Mouse (Mus musculus): ENCODE data around the gene Dhodh. TPM values are rescaled to one million over a fixed set of nuclear protein-coding genes. Genes with fewer than 3 reads are reported as not detected.

Dhodh gene
- 35.3 and 41.4 TPM in 2 replicates for polyA plus RNA-seq (2015; fragmentation: Nextera tagmentation; extraction: Ambion mirVana)

- peak within 1 kb of the TSS; percentile 99 for H3K27ac ChIP-seq (replicated peaks)
- H3K4me1 ChIP-seq = peaks cover 17% of the 10 kb centered on the region
- peak; percentile 99 for ATAC-seq (replicated peaks)
- no peaks in the 10 kb centered on the region for H3K27me3 ChIP-seq
- WGBS = under 1% methylated on average over 42 of the region's 42 CpGs
- peak within 1 kb of the TSS; percentile 61 for H3K4me3 ChIP-seq
- H3K36me3 ChIP-seq = peaks cover 6% of the 10 kb centered on the region
- H3K4me2 ChIP-seq (replicated peaks) = peak within 1 kb of the TSS; percentile 71
- H3K9ac ChIP-seq (replicated peaks) = peak within 1 kb of the TSS; percentile 87
- no peaks in the 10 kb centered on the region for H3K9me3 ChIP-seq
These were observed at the start of gene Dhodh for GRCm38 (mm10) chr8:109608271-109609152. TSS of gene Dhodh (minus strand) at chr8:109608673.

- no peaks in the 10 kb centered on the region for H3K27me3 ChIP-seq
- WGBS = 90% methylated on average over 3 of the region's 3 CpGs
- ATAC-seq (replicated peaks) = no peak
- no peaks in the 10 kb centered on the region for H3K4me1 ChIP-seq
- no peak overlapping the region for H3K4me3 ChIP-seq
- H3K4me2 ChIP-seq (replicated peaks) = no peak overlapping the region
- no peaks in the 10 kb centered on the region for H3K36me3 ChIP-seq
- no peak overlapping the region for H3K27ac ChIP-seq (replicated peaks)
- H3K9me3 ChIP-seq = no peaks in the 10 kb centered on the region
- H3K9ac ChIP-seq (replicated peaks) = no peak overlapping the region
These were observed 48.4 kb upstream of the Dhodh start for GRCm38 (mm10) chr8:109656860-109657259.

- Histone ChIP-seq H3K4me1 (no peaks in the 10 kb centered on the region), H3K4me3 (no peak overlapping the region), H3K4me2 (replicated peaks) (no peak overlapping the region), H3K27ac (replicated peaks) (no peak overlapping the region), H3K27me3 (no peaks in the 10 kb centered on the region), H3K9ac (replicated peaks) (no peak overlapping the region), H3K36me3 (no peaks in the 10 kb centered on the region), H3K9me3 (no peaks in the 10 kb centered on the region)
- ATAC-seq (replicated peaks) = no peak
- WGBS = 86% methylated on average over 10 of the region's 10 CpGs
These were observed 42.3 kb upstream of the Dhodh start for GRCm38 (mm10) chr8:109650801-109651200.

GRCm38 (mm10) chr8:109648469-109648868 is 40.0 kb upstream of the Dhodh start:
- H3K9ac ChIP-seq (replicated peaks) = no peak overlapping the region
- H3K4me1 ChIP-seq = no peaks in the 10 kb centered on the region
- 72% methylated on average over 7 of the region's 7 CpGs for WGBS

GRCm38 (mm10) chr8:109647331-109647730 is 38.9 kb upstream of the Dhodh start:
- Histone ChIP-seq H3K36me3 (no peaks in the 10 kb centered on the region), H3K4me2 (replicated peaks) (no peak overlapping the region), H3K4me3 (no peak overlapping the region), H3K9me3 (no peaks in the 10 kb centered on the region), H3K27me3 (no peaks in the 10 kb centered on the region), H3K9ac (replicated peaks) (no peak overlapping the region), H3K4me1 (no peaks in the 10 kb centered on the region), H3K27ac (replicated peaks) (no peak overlapping the region)
- 72% methylated on average over 11 of the region's 11 CpGs for WGBS
- ATAC-seq (replicated peaks) = no peak

More at GRCm38 (mm10) chr8:109648469-109648868, 40.0 kb upstream of the Dhodh start:
- no peak overlapping the region for H3K27ac ChIP-seq (replicated peaks)
- ATAC-seq (replicated peaks) = no peak
- no peaks in the 10 kb centered on the region for H3K36me3 ChIP-seq
- H3K27me3 ChIP-seq = no peaks in the 10 kb centered on the region
- no peaks in the 10 kb centered on the region for H3K9me3 ChIP-seq
- H3K4me2 ChIP-seq (replicated peaks) = no peak overlapping the region
- no peak overlapping the region for H3K4me3 ChIP-seq

- Histone ChIP-seq H3K4me3 (no peak overlapping the region), H3K9ac (replicated peaks) (no peak overlapping the region), H3K4me1 (no peaks in the 10 kb centered on the region), H3K27ac (replicated peaks) (no peak overlapping the region), H3K4me2 (replicated peaks) (no peak overlapping the region), H3K27me3 (no peaks in the 10 kb centered on the region), H3K36me3 (no peaks in the 10 kb centered on the region), H3K9me3 (no peaks in the 10 kb centered on the region)
- WGBS = 81% methylated on average over 5 of the region's 5 CpGs
- no peak for ATAC-seq (replicated peaks)
These were observed 32.8 kb upstream of the Dhodh start for GRCm38 (mm10) chr8:109641236-109641635.

GRCm38 (mm10) chr8:109640410-109640809 is 31.9 kb upstream of the Dhodh start:
- H3K4me3 ChIP-seq = no peak overlapping the region
- no peak overlapping the region for H3K9ac ChIP-seq (replicated peaks)
- no peak overlapping the region for H3K27ac ChIP-seq (replicated peaks)
- no peak for ATAC-seq (replicated peaks)
- H3K27me3 ChIP-seq = no peaks in the 10 kb centered on the region
- no peaks in the 10 kb centered on the region for H3K9me3 ChIP-seq
- H3K4me2 ChIP-seq (replicated peaks) = no peak overlapping the region
- no peaks in the 10 kb centered on the region for H3K36me3 ChIP-seq
- no peaks in the 10 kb centered on the region for H3K4me1 ChIP-seq
- 65% methylated on average over 7 of the region's 7 CpGs for WGBS

- ATAC-seq (replicated peaks) = no peak
- H3K4me2 ChIP-seq (replicated peaks) = no peak overlapping the region
- H3K4me3 ChIP-seq = no peak overlapping the region
- no peak overlapping the region for H3K9ac ChIP-seq (replicated peaks)
- no peaks in the 10 kb centered on the region for H3K4me1 ChIP-seq
- 81% methylated on average over 5 of the region's 5 CpGs for WGBS
- no peak overlapping the region for H3K27ac ChIP-seq (replicated peaks)
- H3K36me3 ChIP-seq = no peaks in the 10 kb centered on the region
- H3K27me3 ChIP-seq = no peaks in the 10 kb centered on the region
- H3K9me3 ChIP-seq = no peaks in the 10 kb centered on the region
These were observed 30.4 kb upstream of the Dhodh start for GRCm38 (mm10) chr8:109638851-109639250.

GRCm38 (mm10) chr8:109635146-109635545 is 26.7 kb upstream of the Dhodh start:
- no peak overlapping the region for H3K27ac ChIP-seq (replicated peaks)
- no peaks in the 10 kb centered on the region for H3K27me3 ChIP-seq
- H3K4me3 ChIP-seq = no peak overlapping the region
- H3K4me2 ChIP-seq (replicated peaks) = no peak overlapping the region
- H3K4me1 ChIP-seq = no peaks in the 10 kb centered on the region
- 92% methylated on average over 8 of the region's 8 CpGs for WGBS
- no peaks in the 10 kb centered on the region for H3K36me3 ChIP-seq
- H3K9ac ChIP-seq (replicated peaks) = no peak overlapping the region
- H3K9me3 ChIP-seq = no peaks in the 10 kb centered on the region
- ATAC-seq (replicated peaks) = no peak

- Histone ChIP-seq H3K4me1 (no peaks in the 10 kb centered on the region), H3K4me3 (no peak overlapping the region), H3K9ac (replicated peaks) (no peak overlapping the region), H3K4me2 (replicated peaks) (no peak overlapping the region), H3K9me3 (no peaks in the 10 kb centered on the region), H3K27me3 (no peaks in the 10 kb centered on the region), H3K27ac (replicated peaks) (no peak overlapping the region), H3K36me3 (no peaks in the 10 kb centered on the region)
- ATAC-seq (replicated peaks) = no peak
- 74% methylated on average over 5 of the region's 5 CpGs for WGBS
These were observed 24.0 kb upstream of the Dhodh start for GRCm38 (mm10) chr8:109632498-109632897.

- Histone ChIP-seq H3K27me3 (no peaks in the 10 kb centered on the region), H3K9ac (replicated peaks) (no peak overlapping the region), H3K4me3 (no peak overlapping the region), H3K27ac (replicated peaks) (no peak overlapping the region), H3K9me3 (no peaks in the 10 kb centered on the region), H3K36me3 (no peaks in the 10 kb centered on the region), H3K4me2 (replicated peaks) (no peak overlapping the region), H3K4me1 (no peaks in the 10 kb centered on the region)
- WGBS = 73% methylated on average over 6 of the region's 6 CpGs
- ATAC-seq (replicated peaks) = no peak
These were observed 20.2 kb upstream of the Dhodh start for GRCm38 (mm10) chr8:109628638-109629037.

GRCm38 (mm10) chr8:109615569-109615968 is 7.1 kb upstream of the Dhodh start:
- Histone ChIP-seq H3K27me3 (no peaks in the 10 kb centered on the region), H3K9ac (replicated peaks) (no peak overlapping the region), H3K4me1 (no peaks in the 10 kb centered on the region), H3K9me3 (no peaks in the 10 kb centered on the region), H3K4me3 (no peak overlapping the region), H3K36me3 (no peaks in the 10 kb centered on the region), H3K27ac (replicated peaks) (no peak overlapping the region), H3K4me2 (replicated peaks) (no peak overlapping the region)
- WGBS = 82% methylated on average over 3 of the region's 3 CpGs
- no peak for ATAC-seq (replicated peaks)
